Mouse (Mus musculus) olfactory bulb, adult 2 months (tissue): ENCODE results near the gene Cdcp1. TPM values are rescaled to one million over a fixed set of nuclear protein-coding genes. Genes with fewer than 3 reads are reported as not detected.

Experiments
- H3K27ac ChIP-seq: fragments of 200-500 bp; 2 replicates; pipeline ENCODE4 v1.5.1; 2012; ENCODE audit warnings: low read depth, low read length; ENCODE audit not compliant: insufficient read depth
- H3K4me1 ChIP-seq: fragments of 200-500 bp; 2 replicates; pipeline ENCODE4 v1.6.1; 2012; ENCODE audit warnings: low read length; ENCODE audit not compliant: control insufficient read depth, insufficient read depth
- H3K4me3 ChIP-seq: fragments of 200-500 bp; 2 replicates; pipeline ENCODE4 v1.5.1; 2012; ENCODE audit warnings: mild to moderate bottlenecking, low read depth, low read length, moderate library complexity; ENCODE audit not compliant: insufficient read depth
- CTCF ChIP-seq: fragments of 200-500 bp; IDR thresholded peaks from 2 replicates; pipeline ENCODE4 v1.5.1; 2012; ENCODE audit warnings: low read depth, mild to moderate bottlenecking, low read length, moderate library complexity; ENCODE audit not compliant: insufficient read depth
- POLR2A ChIP-seq: fragments of 200-500 bp; IDR thresholded peaks from 2 replicates; pipeline ENCODE4 v1.6.1; 2012; ENCODE audit warnings: mild to moderate bottlenecking, low read depth, low read length, moderate library complexity; ENCODE audit not compliant: insufficient read depth
- WGBS: fragments of 180-500 bp; shearing (Covaris S2); methylation state at CpG from one replicate; pipeline ENCODE4 v1.1.7; 2018; 5-methylcytosine and 5-hydroxymethylcytosine counted together
- polyA plus RNA-seq: library from polyadenylated mRNA; stranded (reverse); fragments of >200 nt; gene quantifications from 2 replicates; pipeline ENCODE4 v1.2.4, GENCODE M21; 2012; ENCODE audit warnings: low replicate concordance; ENCODE audit not compliant: missing spikeins, insufficient read depth, insufficient read length

Cdcp1 gene
- polyA plus RNA-seq, 1 experiment, result not detected

GRCm38 (mm10) chr9:123228671-123229070 is 12.8 kb upstream of the Cdcp1 start:
- Histone ChIP-seq H3K4me3 (no peak overlapping the region), H3K27ac (no peak overlapping the region), H3K4me1 (peaks cover 3% of the 10 kb centered on the region; the same call in 1 of the 2 replicates)
- no peak for TF ChIP-seq CTCF
- no peak for TF ChIP-seq POLR2A

GRCm38 (mm10) chr9:123227106-123227750 is 11.4 kb upstream of the Cdcp1 start:
- H3K27ac ChIP-seq, result no peak overlapping the region
- H3K4me3 ChIP-seq, result no peak overlapping the region
- H3K4me1 ChIP-seq, result peaks cover 3% of the 10 kb centered on the region; the same call in 1 of the 2 replicates
- TF ChIP-seq CTCF (no peak), POLR2A (no peak)
- WGBS, result 85% methylated on average over 3 of the region's 3 CpGs

- Histone ChIP-seq H3K4me3 (no peak overlapping the region), H3K27ac (no peak overlapping the region), H3K4me1 (peaks cover 5% of the 10 kb centered on the region; the same call in 1 of the 2 replicates)
- TF ChIP-seq POLR2A (no peak), CTCF (no peak)
- WGBS, result 79% methylated on average over 2 of the region's 2 CpGs
Measured at GRCm38 (mm10) chr9:123224863-123225431, 9.1 kb upstream of the Cdcp1 start.

- 16% methylated on average over 5 of the region's 5 CpGs for WGBS
- H3K27ac ChIP-seq, result peak overlapping the region; percentile 27; the same call in 1 of the 2 replicates
Measured at GRCm38 (mm10) chr9:123219826-123220225, 4.0 kb upstream of the Cdcp1 start.

GRCm38 (mm10) chr9:123213371-123213770 is 2.5 kb downstream of the Cdcp1 start:
- WGBS, result 88% methylated on average over 9 of the region's 9 CpGs
- no peak overlapping the region for H3K27ac ChIP-seq
- TF ChIP-seq CTCF (no peak), POLR2A (no peak)
- H3K4me3 ChIP-seq, result no peak overlapping the region
- peaks cover 9% of the 10 kb centered on the region for H3K4me1 ChIP-seq

More at GRCm38 (mm10) chr9:123219826-123220225, 4.0 kb upstream of the Cdcp1 start:
- Histone ChIP-seq H3K4me1 (peaks cover 11% of the 10 kb centered on the region), H3K4me3 (no peak overlapping the region)
- TF ChIP-seq POLR2A (no peak), CTCF (no peak)

GRCm38 (mm10) chr9:123207895-123208294 is 7.9 kb downstream of the Cdcp1 start:
- H3K27ac ChIP-seq, result no peak overlapping the region
- TF ChIP-seq POLR2A, result no peak
- TF ChIP-seq CTCF, result no peak
- no peak overlapping the region for H3K4me3 ChIP-seq
- H3K4me1 ChIP-seq, result no peaks in the 10 kb centered on the region
- WGBS, result 100% methylated on average over 1 of the region's 1 CpGs

GRCm38 (mm10) chr9:123206948-123207347 is 8.9 kb downstream of the Cdcp1 start:
- WGBS, result 95% methylated on average over 2 of the region's 2 CpGs
- TF ChIP-seq CTCF (no peak), POLR2A (no peak)
- Histone ChIP-seq H3K4me3 (no peak overlapping the region), H3K27ac (no peak overlapping the region), H3K4me1 (no peaks in the 10 kb centered on the region)

- TF ChIP-seq POLR2A (no peak), CTCF (no peak)
- Histone ChIP-seq H3K27ac (no peak overlapping the region), H3K4me1 (no peaks in the 10 kb centered on the region), H3K4me3 (no peak overlapping the region)
- WGBS, result 71% methylated on average over 2 of the region's 2 CpGs
Measured at GRCm38 (mm10) chr9:123206526-123206925, 9.3 kb downstream of the Cdcp1 start.

GRCm38 (mm10) chr9:123200116-123200515 is 15.7 kb downstream of the Cdcp1 start:
- no peaks in the 10 kb centered on the region for H3K4me1 ChIP-seq
- WGBS, result 56% methylated on average over 3 of the region's 3 CpGs
- H3K27ac ChIP-seq, result no peak overlapping the region
- TF ChIP-seq CTCF (no peak), POLR2A (no peak)
- no peak overlapping the region for H3K4me3 ChIP-seq

- H3K4me1 ChIP-seq, result no peaks in the 10 kb centered on the region
- WGBS, result 88% methylated on average over 2 of the region's 2 CpGs
- no peak overlapping the region for H3K4me3 ChIP-seq
- H3K27ac ChIP-seq, result no peak overlapping the region
- no peak for TF ChIP-seq POLR2A
Measured at GRCm38 (mm10) chr9:123188271-123188670, 27.6 kb downstream of the Cdcp1 start.
